In genomic region chr11:106648347-106648746, GRCm38 (mm10) we compare ENCODE assay signal across 9 mouse cellular contexts. TPM values are rescaled to one million over a fixed set of nuclear protein-coding genes. Genes with fewer than 3 reads are reported as not detected.
DNase-seq lines count a peak whose midpoint lies in the region; ATAC-seq and TF ChIP-seq lines count a peak whose summit lies in the region.
"Had no signal": no experiment of that assay in that cellular context is flagged by ENCODE, and none has a peak within 500 bp of the region (broad histone marks: within the 10 kb centered on the region; RNA-seq: fewer than 3 reads in every experiment).

No protein-coding gene starts in this region.

- no peaks in the 10 kb centered on the region for H3K4me1 ChIP-seq in G1E (ENCODE audit: insufficient read depth, low read depth, low read length)
- H3K4me1 ChIP-seq: limb, embryonic 13.5 days had no signal

- H3K9me3 ChIP-seq in G1E (replicated peaks) = no peaks in the 10 kb centered on the region
- H3K9me3 ChIP-seq: limb, embryonic 13.5 days had no signal

- peak; percentile 90 to 91 for DNase-seq in B cell, adult 2 months
- peak; percentile 32 for DNase-seq in G1E (ENCODE audit: low spot score)
- peak; percentile 75 for DNase-seq in cerebellum, adult 11 months
- peak; percentile 60 to 74 for DNase-seq in frontal cortex, postnatal 36 days (ENCODE audit: low spot score in 2 of 2)
- DNase-seq in kidney, postnatal 25 days = peak; percentile 67 to 83
- peak; percentile 75 to 79 for DNase-seq in lung, adult 18-20 months
- DNase-seq in retina, postnatal 7 days (ENCODE audit: low read depth, low spot score) = peak; percentile 63
- DNase-seq in urinary bladder, postnatal 25 days (ENCODE audit: low spot score) = peak; percentile 82

- H3K27me3 ChIP-seq in G1E (ENCODE audit: insufficient read depth, low read length) = peaks cover 3% of the 10 kb centered on the region
- H3K27me3 ChIP-seq: limb, embryonic 13.5 days had no signal

- H3K4me3 ChIP-seq in G1E (ENCODE audit: low read depth, low read length) = no peak overlapping the region
- H3K4me3 ChIP-seq: limb, embryonic 13.5 days had no signal

- ATAC-seq in G1E (ENCODE audit: extremely low read depth, insufficient number of reproducible peaks, low FRiP score, poor library complexity, severe bottlenecking) = no peak; the same call in 1 of the 2 replicates

- TF ChIP-seq CTCF in G1E (IDR thresholded peaks at IDR 0.05; ENCODE audit: low read depth, low read length) = peak; percentile 36; the same call in 1 of the 2 replicates

- H3K36me3 ChIP-seq in G1E (replicated peaks) = no peaks in the 10 kb centered on the region
- H3K36me3 ChIP-seq: limb, embryonic 13.5 days had no signal

RNA-seq across cellular contexts. Expression of gene Tex2, which starts 35.1 kb away (rescaled TPM):
- total RNA-seq in G1E (2014; fragmentation: Nextera tagmentation) (11.9 and 20.0 TPM in 2 replicates), G1E (2017) (6.7 and 7.7 TPM in 2 replicates)
- 1.1 and 1.6 TPM in 2 replicates for polyA plus RNA-seq in G1E (2012)

Comparison
In these comparisons a context has a peak if more than half of its experiments do, and no peak if none do; other contexts are left out.
1. DNase-seq: peak in every context shown above with its lines; median percentile 90 in B cell, adult 2 months; 82 in urinary bladder, postnatal 25 days; 77 in lung, adult 18-20 months; 75 in cerebellum, adult 11 months; 75 in kidney, postnatal 25 days; 67 in frontal cortex, postnatal 36 days; 63 in retina, postnatal 7 days; 32 in G1E.